Mouse (Mus musculus) E14TG2a.4 (cell line): Measurements from ENCODE around the gene Bmper.

Source experiments
- H3K27me3 ChIP-seq: 2 replicates; pipeline ENCODE4 v1.6.1; 2014; ENCODE audit warnings: low read length, control low read depth; ENCODE audit not compliant: insufficient read depth
- H3K36me3 ChIP-seq: 2 replicates; pipeline ENCODE4 v1.6.1; 2014; ENCODE audit warnings: low read length, control low read depth; ENCODE audit not compliant: insufficient read depth
- H3K4me1 ChIP-seq: replicated peaks from 2 replicates; pipeline ENCODE4 v1.6.1; 2014; ENCODE audit warnings: low read depth, low read length, control low read depth
- H3K4me3 ChIP-seq: replicated peaks from 2 replicates; pipeline ENCODE4 v1.5.1; 2014; ENCODE audit warnings: mild to moderate bottlenecking, low read length
- H3K9me3 ChIP-seq: 2 replicates; pipeline ENCODE4 v1.6.1; 2014; ENCODE audit warnings: low read length, control low read depth
- CTCF ChIP-seq: conservative IDR thresholded peaks from 2 replicates; pipeline ENCODE4 v1.5.1; 2014; ENCODE audit warnings: low read length
- NANOG ChIP-seq: IDR thresholded peaks from 2 replicates; pipeline ENCODE4 v1.6.1; 2014; ENCODE audit warnings: borderline replicate concordance, low read length, mixed read lengths
- POU5F1 ChIP-seq: IDR thresholded peaks from 2 replicates; pipeline ENCODE4 v1.6.1; 2014; ENCODE audit warnings: low read length, borderline replicate concordance

The Bmper gene

GRCm38 (mm10) chr9:23264471-23264870 is 41.6 kb downstream of the Bmper start:
- no peak overlapping the region for H3K4me3 ChIP-seq
- no peaks in the 10 kb centered on the region for H3K4me1 ChIP-seq
- no peaks in the 10 kb centered on the region for H3K36me3 ChIP-seq
- H3K27me3 ChIP-seq: no peaks in the 10 kb centered on the region
- peaks cover 3% of the 10 kb centered on the region; the same call in 1 of the 2 replicates for H3K9me3 ChIP-seq
- no peak for TF ChIP-seq CTCF
- no peak for TF ChIP-seq POU5F1
- TF ChIP-seq NANOG: no peak

GRCm38 (mm10) chr9:23268609-23269008 is 45.7 kb downstream of the Bmper start:
- no peak for TF ChIP-seq POU5F1
- no peak for TF ChIP-seq NANOG
- no peak for TF ChIP-seq CTCF
- no peaks in the 10 kb centered on the region for H3K27me3 ChIP-seq
- H3K4me1 ChIP-seq: no peaks in the 10 kb centered on the region
- no peaks in the 10 kb centered on the region for H3K36me3 ChIP-seq
- H3K4me3 ChIP-seq: no peak overlapping the region
- no peaks in the 10 kb centered on the region for H3K9me3 ChIP-seq

GRCm38 (mm10) chr9:23269087-23269486 is 46.2 kb downstream of the Bmper start:
- TF ChIP-seq POU5F1 (no peak), NANOG (no peak), CTCF (no peak)
- H3K36me3 ChIP-seq: no peaks in the 10 kb centered on the region
- H3K4me1 ChIP-seq: no peaks in the 10 kb centered on the region

GRCm38 (mm10) chr9:23276244-23276643 is 53.4 kb downstream of the Bmper start:
- no peaks in the 10 kb centered on the region for H3K36me3 ChIP-seq
- H3K4me1 ChIP-seq: no peaks in the 10 kb centered on the region
- H3K27me3 ChIP-seq: no peaks in the 10 kb centered on the region
- no peak overlapping the region for H3K4me3 ChIP-seq
- H3K9me3 ChIP-seq: no peaks in the 10 kb centered on the region
- TF ChIP-seq CTCF: no peak

More at GRCm38 (mm10) chr9:23269087-23269486, 46.2 kb downstream of the Bmper start:
- Histone ChIP-seq H3K27me3 (no peaks in the 10 kb centered on the region), H3K4me3 (no peak overlapping the region), H3K9me3 (no peaks in the 10 kb centered on the region)

- TF ChIP-seq CTCF (no peak), NANOG (no peak), POU5F1 (no peak)
- Histone ChIP-seq H3K27me3 (no peaks in the 10 kb centered on the region), H3K4me1 (no peaks in the 10 kb centered on the region), H3K4me3 (no peak overlapping the region), H3K36me3 (no peaks in the 10 kb centered on the region), H3K9me3 (no peaks in the 10 kb centered on the region; the same call in 1 of the 2 replicates)
Observed at GRCm38 (mm10) chr9:23284940-23285460, 62.1 kb downstream of the Bmper start.

GRCm38 (mm10) chr9:23293574-23293973 is 70.7 kb downstream of the Bmper start:
- H3K4me3 ChIP-seq: no peak overlapping the region
- no peaks in the 10 kb centered on the region for H3K4me1 ChIP-seq
- TF ChIP-seq POU5F1 (no peak), CTCF (no peak), NANOG (no peak)
- no peaks in the 10 kb centered on the region for H3K36me3 ChIP-seq
- no peaks in the 10 kb centered on the region for H3K27me3 ChIP-seq
- H3K9me3 ChIP-seq: peaks cover 5% of the 10 kb centered on the region; the same call in 1 of the 2 replicates

DNA sequence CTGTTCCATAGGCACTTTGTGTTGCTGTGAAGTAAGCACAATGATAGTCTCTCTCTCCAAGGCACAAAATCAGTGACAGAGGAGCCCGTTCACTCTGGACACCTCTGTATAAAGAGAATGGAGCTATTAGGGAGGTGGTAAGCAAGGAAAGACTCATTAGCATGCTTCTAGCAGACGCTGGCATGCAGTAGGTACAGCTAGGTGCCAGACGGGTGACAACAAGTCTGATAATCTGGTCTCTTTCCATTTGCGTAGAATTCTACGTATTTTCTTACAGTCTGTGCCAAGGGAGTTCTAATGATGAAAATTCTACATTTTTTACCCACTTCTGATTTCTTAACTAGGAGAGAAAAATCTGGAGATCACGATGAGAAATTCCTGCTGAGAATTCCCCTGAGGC is 72.7 kb downstream of the Bmper start:
- TF ChIP-seq NANOG (no peak), CTCF (no peak), POU5F1 (no peak)
- H3K36me3 ChIP-seq: no peaks in the 10 kb centered on the region
- peaks cover 5% of the 10 kb centered on the region; the same call in 1 of the 2 replicates for H3K9me3 ChIP-seq
- no peaks in the 10 kb centered on the region for H3K27me3 ChIP-seq
- H3K4me3 ChIP-seq: no peak overlapping the region
- H3K4me1 ChIP-seq: no peaks in the 10 kb centered on the region

DNA sequence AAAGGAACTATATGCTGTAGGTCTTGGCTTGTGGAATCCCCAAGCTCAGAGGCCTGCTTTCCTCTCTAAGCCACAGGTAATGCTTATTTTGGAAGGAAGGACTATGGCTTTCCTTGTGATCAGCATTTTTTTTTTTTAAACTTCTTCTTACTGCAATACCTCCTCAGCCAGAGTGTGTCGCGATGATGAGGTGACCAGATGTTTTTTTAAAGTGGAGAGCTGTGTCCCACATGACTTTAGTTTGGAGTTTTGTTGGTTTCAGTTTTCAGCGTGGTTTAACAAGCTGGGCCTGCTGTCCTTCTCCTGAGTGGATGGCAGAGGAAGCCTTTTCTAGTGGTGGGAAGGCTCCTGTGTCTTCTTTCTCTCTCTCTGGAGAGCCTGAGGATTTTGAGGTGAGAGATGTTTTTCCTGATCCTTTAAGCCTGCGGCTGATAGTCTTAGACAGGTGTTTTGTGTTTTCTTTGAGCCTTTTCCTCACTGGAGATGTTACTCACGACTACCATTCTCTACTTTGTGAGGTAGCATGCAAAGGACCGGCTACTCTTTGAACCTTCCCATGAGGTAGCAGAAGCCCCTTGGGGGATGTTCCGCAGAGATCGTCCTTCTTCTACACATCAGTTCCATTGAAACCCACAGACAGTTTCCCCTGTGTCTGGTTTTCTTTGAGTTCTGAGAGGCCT is 74.8 kb downstream of the Bmper start:
- Histone ChIP-seq H3K36me3 (no peaks in the 10 kb centered on the region), H3K4me3 (no peak overlapping the region), H3K4me1 (no peaks in the 10 kb centered on the region), H3K27me3 (no peaks in the 10 kb centered on the region), H3K9me3 (peaks cover 5% of the 10 kb centered on the region; the same call in 1 of the 2 replicates)
- TF ChIP-seq CTCF (no peak), POU5F1 (no peak), NANOG (no peak)

- H3K4me1 ChIP-seq: no peaks in the 10 kb centered on the region
- TF ChIP-seq POU5F1 (no peak), CTCF (no peak), NANOG (no peak)
Observed at GRCm38 (mm10) chr9:23300376-23300775, 77.5 kb downstream of the Bmper start.

More at GRCm38 (mm10) chr9:23300376-23300775, 77.5 kb downstream of the Bmper start:
- H3K27me3 ChIP-seq: no peaks in the 10 kb centered on the region
- H3K36me3 ChIP-seq: no peaks in the 10 kb centered on the region
- H3K4me3 ChIP-seq: no peak overlapping the region
- no peaks in the 10 kb centered on the region for H3K9me3 ChIP-seq
